Mouse (Mus musculus): ENCODE data around the gene Exoc2.

DNA sequence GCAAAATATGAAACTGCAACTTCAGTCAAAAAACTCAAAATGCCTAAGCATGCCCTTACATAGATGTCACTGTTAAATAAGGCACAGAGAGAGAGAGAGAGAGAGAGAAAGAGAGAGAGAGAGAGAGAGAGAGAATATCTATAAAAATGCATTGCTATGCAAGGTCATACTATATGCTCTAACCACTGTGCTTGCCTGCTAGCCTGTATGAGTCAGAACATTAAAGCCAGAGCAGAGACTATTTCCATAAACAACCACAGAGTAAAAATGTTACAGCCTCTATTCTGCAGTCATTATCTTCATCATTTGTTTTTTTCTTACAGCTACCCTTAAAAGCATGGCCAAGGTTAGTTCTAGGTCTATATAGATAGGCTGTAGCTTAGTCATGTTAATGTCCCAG lies 60.1 kb downstream of the Exoc2 start:
- TF ChIP-seq TAL1 (IDR thresholded peaks at IDR 0.05; ENCODE audit: low read length) (no peak), GATA1 (IDR thresholded peaks at IDR 0.05; ENCODE audit: low read length) (no peak)

Measured in erythroblast, embryonic 14.5 days (primary cell).